Mouse (Mus musculus): ENCODE measurements around the gene Cdt1.

The Cdt1 gene

DNA sequence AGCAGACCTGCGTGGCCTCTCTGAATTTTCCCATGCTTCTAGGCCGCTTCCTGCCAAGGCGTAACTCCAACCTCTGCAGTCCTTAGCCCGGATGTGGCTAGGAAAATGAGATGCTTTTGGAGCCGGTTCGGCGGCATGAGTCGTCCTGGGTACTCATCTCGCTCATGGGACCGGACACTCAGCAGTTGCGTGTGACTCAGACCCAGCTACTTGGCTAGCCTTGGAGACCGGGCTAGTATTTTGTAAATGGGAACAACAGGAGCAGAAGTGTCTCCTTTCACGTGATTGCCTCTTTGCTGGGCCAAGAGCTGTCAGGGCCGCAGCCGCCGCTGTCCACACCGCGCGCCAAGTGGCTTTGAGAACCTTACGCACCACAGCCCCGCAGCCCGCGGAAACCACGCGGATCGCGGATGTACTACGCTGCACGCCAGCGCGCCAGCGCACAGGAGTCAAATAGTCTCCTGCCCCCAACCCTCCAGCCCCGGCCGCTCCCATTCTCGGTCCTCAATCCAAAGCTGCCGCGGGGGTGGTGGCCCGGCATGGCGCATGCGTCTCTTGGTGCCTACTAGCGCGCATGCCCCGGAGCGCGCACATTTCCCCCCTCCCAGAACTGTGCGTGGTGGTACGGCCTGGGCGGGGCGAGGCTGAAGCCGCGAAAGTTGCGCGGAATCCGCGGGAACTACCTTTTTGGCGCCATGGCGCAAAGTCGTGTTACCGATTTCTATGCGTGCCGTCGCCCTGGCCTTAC lies at the start of gene Cdt1:
TSS of gene Cdt1 (plus strand) at position 655 of the 748 bp plus-strand sequence.
- DNase-seq = peak; percentile 97

- no peak for DNase-seq
Measured at GRCm38 (mm10) chr8:122520611-122521010, 47.2 kb upstream of the Cdt1 start.

DNA sequence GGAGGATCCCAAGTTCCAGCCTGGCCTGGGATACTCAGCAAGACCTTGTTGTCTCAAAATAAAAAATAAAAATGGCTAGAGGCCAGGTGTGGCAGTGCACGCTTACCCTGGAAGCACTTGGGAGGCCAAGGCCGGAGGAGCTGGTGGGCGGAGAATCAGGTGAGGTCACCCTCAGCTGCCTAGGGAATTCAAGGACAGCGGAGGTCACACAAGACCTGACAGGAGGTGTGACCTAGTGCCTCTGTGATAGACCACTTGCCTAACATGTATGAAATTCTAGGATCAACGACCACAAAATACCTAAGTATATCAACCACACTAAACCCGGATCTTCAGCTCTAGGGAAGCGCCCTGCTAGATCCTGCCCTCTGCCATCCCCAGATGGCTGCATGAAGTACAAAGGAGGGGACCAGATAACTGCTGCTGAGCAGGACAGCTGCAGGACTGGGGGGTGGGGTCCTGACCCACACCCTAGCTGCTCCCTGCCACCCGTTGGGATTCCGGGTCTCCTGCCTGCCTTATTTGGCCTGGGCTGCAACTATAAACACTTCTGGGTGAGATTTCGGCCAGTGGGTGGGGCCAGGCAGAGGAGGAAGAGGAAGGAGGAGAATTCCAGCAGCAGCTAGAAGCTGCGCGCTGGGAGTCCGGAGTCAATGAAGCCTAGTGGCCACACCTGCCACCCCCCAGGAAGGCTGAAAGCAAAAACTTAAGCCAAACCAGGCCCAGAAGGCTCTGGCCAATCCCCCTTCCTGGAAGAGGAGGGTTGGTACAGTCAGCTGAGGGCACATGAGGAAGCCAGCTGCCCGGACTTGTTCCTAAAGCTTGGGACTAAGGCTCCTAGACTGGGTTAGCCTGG lies 44.8 kb upstream of the Cdt1 start:
- DNase-seq = peak; percentile 89

DNA sequence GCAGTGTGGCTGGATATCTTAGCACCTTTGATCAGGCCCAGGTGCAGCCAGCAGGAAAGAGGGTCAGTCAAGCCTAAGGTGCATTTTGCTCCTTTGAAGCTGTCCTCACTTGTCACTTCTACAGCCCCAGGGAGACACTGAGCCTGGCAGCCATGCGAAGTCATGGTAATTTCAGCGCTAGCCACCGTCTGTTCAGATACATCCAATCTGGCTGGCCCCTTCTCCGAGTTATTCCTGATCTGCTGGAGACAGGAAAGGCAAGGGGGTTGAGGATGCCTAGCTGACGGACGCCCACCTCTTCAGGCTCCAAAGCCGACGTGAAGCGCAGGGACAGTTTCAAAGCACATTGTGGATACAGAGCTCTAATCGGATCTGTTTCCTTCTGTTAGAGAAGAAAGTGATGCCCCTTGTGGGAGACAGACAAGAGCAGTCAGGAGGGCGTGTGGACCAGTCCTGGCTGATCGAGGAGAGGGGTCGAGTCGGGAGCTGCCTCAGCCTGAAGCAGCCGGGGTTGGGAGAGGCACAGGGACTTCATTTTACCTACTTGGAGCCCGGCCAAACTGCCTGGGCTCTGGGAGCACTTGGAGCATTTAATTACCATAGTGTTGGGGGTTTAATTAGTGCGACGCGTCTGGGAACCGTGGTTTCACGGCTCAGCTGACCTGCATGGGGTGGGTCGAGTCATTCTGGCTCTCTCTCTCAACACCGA lies 44.0 kb upstream of the Cdt1 start:
- peak; percentile 81 for DNase-seq

DNA sequence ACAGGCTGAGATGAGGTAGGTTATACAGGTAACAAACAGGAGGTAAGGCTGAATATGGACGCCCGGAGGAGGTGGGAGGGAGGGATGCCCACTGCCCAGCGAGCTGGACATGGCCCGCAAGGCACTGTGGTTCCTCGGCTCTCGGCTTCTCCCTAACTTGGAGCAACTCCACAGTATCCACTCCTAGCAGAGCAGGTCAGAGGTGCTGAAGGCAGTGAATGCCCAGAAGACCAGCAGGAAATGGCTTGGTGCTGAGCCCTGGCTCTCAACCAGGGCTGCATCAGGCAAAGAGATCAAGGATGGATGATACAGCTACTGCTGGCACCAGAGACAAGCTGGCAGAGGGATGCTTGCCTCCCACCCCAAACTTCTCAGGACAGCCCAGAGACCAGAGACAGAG lies 43.3 kb upstream of the Cdt1 start:
- DNase-seq = no peak

GRCm38 (mm10) chr8:122525004-122525403 lies 42.8 kb upstream of the Cdt1 start:
- DNase-seq = no peak

GRCm38 (mm10) chr8:122526084-122526483 lies 41.7 kb upstream of the Cdt1 start:
- no peak for DNase-seq

DNA sequence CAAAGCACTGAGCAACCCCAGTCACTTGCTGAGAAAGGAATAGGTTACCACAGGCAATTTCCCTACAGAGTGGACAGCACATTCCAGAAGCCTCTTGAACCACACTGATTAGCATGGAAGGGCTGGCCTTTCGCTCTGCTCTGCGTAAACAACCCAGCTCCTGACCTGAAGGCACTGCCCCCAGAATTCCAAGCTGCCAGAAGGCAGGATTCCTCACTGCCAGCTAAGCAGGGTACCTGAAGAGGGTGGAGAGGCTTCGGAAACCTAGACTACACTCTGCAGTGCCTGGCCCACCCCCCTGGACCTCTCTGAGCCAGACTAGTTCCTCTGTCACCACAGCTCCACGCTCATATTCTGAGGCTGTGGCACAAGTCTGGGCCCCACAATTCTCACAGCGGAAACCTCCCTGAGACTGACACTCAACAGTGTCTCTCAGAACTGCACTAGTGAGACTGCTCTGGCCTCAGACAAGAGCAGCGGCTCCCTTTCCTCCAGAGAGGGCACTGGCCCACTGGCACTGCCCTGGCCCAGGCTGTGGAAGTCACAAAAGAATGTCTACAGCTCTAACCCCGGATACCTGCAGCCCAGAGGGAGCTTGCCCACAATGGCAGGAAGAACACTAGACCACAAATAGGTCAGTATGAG lies 41.2 kb upstream of the Cdt1 start:
- peak; percentile 78 for DNase-seq

GRCm38 (mm10) chr8:122527937-122528336 lies 39.9 kb upstream of the Cdt1 start:
- DNase-seq = no peak

DNA sequence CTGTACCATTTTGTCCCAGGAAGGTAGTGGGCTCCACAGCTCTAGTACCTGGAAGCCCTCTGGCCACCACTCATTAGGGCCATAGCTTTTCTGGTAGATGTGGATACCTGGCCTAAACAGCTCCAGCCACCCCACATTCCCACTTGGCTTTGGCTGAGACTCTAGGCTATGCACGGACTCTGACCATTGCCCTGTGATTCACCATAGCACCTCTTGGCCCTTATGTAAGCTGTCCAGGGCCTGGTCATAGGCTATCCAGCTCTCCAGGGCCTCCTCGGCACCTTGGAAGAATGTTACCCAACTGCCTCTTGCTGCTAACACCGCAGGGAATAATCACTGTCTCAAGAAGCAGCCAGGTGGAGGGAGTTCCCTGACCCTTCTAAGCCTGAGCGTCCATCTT lies 38.7 kb upstream of the Cdt1 start:
- peak; percentile 82 for DNase-seq

- DNase-seq = no peak
Measured at GRCm38 (mm10) chr8:122531312-122531711, 36.5 kb upstream of the Cdt1 start.

DNA sequence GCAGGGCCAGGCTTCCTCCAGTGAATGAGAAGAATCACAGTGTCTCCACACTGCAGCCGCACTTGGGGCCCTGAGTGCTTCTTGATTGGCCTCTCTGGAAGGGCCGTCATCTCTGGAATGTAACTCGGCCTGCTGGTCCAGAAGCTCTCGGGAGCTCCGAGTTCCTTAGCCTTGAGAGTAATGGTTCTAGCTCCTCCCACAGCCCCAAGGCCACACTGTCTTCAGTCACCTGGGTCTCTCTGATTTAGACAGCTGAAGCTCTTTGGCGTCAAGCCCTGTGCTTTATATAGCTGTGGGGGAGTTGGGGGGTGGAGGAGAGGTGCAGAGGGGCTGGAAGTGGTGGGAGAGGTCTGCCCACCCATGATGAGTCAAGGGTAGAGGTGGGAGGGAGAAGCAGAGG lies 30.8 kb upstream of the Cdt1 start:
- peak; percentile 76 for DNase-seq

DNA sequence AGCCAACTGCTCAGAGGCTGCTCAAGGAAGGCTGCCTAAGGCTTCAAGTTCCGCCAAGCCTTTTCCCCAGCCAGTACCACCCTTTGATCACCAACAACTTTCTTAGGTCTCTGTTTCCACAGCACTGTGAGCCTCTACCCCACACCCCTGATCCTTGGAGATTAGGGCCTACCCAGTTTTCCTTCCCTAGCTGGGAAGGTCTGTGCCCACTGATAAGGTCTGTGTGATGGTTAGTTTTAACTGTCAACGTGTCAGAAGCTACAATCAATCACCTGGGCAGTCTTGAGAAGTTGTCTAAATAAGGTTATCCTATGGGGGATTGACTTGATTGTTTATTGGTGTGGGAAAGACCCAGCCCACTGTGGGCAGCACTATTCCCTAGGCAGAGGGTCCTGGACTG lies 30.0 kb upstream of the Cdt1 start:
- no peak for DNase-seq

- DNase-seq = no peak
Measured at GRCm38 (mm10) chr8:122538310-122539076, 29.3 kb upstream of the Cdt1 start.

GRCm38 (mm10) chr8:122544138-122544537 lies 23.7 kb upstream of the Cdt1 start:
- no peak for DNase-seq

GRCm38 (mm10) chr8:122546066-122546755 lies 21.6 kb upstream of the Cdt1 start:
- DNase-seq = no peak

DNA sequence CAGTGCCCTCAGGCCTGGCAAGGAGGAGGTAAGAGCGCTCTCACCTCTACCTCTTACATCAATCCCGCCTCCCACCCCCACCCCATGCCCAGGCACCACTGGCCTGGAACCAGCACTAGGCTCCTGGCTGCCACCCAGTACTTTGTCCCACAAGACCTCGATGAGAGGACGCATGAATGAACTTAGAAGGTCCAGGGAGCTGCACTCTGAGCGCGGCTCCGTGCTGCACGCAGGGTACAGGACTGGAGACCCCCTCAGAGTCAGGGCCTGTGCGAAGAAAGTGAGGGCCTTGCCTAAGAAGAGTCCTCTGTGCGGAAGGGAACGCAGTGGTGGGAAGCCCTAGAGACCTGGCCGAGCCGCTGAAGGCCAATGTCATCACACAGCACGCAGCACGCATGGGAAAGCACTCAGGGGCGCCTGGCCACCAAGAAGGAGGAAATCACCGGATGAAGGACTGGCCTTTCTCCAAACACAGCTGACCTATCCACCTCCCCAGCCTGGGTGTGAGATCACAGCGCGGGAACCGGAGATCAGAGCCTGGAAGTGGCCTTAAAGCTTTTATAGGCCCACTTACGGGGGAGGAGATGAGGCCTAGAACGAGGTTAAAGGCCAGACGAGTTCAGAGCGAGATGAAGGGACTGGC lies 20.9 kb upstream of the Cdt1 start:
- peak; percentile 91 for DNase-seq

DNA sequence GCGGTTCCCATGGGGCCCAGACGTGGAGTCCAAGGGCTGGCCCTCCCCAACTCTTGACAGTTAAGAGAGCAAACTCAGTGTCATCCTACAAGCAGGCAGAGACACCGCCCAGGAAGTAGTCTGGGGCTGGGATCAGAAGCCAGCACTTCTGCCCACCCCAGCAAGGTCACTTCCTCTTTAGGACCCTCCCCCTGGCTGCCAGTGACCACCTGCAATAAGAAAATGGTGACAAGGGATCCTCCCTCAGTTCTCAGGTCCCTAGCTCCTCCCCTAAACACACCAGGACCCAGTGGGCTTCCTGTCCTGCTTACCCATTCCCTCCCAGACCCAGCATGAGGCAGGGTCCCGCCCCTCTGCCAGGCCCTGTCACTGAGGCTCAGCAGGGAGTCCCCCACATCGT lies 20.0 kb upstream of the Cdt1 start:
- DNase-seq = no peak

- DNase-seq = no peak
Measured at GRCm38 (mm10) chr8:122548331-122548730, 19.5 kb upstream of the Cdt1 start.

DNA sequence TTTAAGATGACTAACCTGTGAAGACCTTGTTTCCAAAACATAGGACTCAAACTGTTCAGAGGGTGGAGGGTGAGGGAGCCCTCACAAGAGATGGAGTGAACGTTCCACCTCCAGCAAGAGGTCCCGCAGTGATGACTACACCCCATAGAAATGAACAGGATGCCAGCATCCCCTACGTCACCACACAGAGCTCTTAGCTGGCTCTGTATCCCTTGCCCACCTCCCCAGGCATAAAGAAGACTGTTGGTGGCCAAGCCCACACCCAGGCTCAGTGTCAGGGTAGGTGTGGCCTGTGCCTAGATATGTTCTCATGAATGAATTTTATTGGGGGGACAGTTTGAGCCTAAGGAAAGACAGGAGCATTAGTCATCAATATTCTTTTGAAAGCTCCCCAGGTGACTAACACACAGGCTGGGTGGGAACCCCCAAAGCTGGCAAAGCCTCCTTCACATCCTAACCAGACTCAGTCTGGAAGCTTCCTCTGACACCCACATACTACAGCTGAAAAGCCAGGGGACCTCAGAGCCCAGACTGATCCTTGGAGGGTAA lies 18.9 kb upstream of the Cdt1 start:
- no peak for DNase-seq
